Mouse (Mus musculus) retina, embryonic 14.5 days (tissue): ENCODE data around the gene Gria1.

ENCODE experiments used
- DNase-seq: peaks from one replicate; pipeline ENCODE4 v3.0.0-alpha.2; 2015; ENCODE audit warnings: low spot score

The Gria1 gene

DNA sequence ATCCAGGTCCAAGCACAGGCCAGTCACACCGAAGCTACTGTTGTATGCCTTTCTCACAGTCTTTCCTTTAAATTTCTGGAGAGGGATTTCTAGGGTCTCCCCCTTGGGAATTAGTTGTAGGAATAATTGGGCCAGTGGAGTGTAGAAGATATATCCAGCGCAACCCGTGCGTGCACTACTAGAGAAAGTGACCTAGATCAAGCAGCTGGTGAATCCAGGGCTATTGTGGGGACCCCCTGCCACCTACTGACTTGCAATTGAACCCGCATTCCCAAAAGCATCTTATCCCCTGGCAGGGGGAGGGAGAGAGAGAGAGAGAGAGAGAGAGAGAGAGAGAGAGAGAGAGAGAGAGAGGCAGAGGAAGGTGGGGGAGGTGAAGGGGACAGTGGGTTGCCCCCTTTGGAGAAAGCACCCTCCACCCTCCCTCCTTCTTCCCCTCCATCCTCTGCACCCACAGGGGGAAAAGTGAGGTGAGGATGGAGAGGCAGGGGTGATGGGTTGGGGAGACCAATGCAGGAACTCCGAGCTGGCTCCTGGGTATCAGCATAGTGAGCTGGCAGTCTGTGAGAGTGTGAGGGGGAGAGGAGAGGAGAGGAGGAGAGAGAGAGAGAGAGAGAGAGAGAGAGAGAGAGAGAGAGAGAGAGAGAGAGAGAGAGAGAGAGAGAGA is at the start of gene Gria1:
Gene Gria1, plus strand, starts transcription at position 364 of the 667 bp plus-strand sequence.
- peak; percentile 67 for DNase-seq

DNA sequence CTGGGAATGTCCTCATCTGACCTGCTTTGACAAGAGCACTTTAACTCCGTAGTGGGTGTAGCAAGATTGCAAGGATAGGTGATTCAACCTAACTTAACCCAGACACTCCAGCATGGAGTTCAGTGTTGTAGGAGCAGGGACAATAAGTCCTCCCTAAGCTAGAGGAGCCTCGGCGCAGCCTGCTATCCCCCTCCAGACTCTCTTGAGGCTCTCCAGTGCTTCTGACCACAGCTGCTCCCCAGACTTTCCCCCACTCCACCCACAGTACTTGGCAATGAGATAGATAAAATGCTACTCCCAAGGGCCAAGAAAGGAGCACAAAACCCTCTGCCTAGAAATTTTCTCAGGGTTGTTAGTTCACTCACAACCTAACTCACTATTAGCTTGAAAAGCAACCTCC is 49.4 kb upstream of the Gria1 start:
- no peak for DNase-seq

DNA sequence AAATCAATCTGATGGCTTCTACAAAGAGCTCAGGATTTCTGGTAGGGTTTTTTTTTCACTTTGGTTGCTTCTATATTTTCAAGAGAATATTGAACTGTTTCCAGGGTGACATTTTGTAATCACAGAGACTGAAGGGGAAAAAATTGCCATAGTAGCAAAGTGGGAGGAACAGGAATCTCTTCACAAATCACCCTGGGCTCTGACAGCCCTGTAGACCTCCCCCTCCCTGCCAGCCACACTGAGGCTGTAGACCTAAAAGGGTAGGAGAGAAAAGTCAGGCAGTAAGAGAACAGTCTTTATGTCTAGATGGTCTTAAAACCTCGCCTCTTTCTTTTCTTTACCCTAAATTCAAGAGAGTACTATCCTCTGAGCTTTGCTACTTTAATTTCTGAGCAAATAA is 38.4 kb upstream of the Gria1 start:
- DNase-seq = no peak

DNA sequence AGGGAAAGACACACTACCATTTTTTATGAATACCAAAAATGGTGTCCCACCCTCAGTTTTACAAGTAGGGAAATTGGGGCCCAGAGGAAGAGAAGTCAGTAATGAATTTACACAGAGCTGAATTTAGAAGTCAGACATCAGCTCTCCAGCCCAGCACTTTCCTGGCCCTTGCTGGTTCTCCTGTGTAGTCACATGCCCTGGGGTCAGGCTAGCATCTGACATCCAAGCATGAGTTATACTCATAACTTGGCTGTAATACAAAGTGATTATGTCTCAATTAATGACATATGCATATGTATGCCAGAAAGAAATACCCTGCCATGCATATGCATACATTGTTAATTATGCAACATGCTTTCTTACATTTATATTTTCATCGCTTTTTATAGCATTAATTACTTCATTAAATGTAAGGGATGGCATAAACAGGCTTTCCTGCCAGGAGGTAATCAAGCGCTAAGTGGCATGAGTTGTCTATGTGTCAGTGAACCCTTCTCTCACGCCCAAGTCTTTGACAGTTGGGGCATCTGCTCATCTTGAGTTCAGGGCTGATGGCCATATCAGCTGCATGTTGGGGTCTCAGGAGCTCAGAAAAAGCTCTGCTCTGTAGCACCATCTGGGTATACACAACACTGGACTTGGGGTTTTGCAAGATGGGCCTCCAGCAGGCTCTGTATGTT is 26.7 kb upstream of the Gria1 start:
- no peak for DNase-seq

DNA sequence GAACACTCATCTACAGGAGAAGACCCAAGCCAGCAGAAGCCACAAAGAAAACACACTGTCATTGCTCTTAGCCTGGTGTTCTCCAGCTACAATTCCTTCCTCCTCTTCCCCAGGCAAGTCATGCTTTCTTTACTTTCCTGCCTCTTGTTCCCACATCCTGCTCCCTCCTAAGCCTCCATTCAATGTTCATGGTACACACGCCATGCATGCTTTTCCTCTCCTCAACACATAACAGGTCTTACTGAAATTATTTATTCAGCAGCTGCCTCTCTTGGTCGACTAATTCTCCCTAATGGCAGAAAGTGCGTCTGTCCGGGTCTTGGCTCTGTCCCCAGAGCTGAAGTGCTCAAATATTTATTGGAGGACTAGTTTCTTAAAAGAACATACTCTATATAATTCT is 25.7 kb upstream of the Gria1 start:
- DNase-seq = no peak

DNA sequence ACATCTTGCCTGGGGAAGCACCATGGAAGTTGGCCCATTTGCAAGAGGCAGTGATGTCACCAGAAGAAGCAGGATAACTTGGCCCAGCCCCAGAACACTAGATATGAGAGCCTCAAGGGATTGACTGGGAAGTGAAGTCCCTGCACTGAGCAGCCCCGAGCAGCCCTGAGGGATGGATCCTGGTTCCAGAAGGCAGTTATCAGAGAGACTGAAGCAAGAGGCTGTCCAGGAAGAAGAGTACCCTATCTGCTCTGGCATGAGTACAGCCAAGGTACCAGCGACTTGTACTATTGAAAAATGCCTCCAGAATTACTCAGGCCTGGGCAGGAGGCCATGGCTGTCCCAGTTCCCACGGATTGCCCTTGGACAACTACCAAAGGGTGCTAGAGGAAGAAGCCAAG is 11.6 kb upstream of the Gria1 start:
- DNase-seq = no peak

DNA sequence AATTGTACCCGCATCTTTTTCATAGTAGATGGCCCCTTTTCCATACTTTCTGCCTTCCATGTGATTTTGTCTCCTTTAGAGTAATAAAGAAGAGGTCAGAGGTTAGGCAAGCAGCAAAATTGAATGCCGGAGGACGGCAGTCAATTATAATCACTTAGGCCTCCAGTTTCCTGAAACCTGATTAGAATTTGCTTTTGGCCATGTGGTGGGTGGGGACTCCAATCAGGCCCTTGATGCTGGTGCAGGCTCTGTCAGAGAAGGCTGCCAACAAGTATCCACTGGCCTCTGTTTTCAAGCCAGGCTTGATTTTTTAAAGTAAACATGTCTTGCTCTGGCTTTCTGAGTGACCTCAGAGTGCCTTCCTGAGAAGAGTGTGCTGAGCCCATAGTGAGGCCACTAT is 6.6 kb upstream of the Gria1 start:
- DNase-seq = no peak

DNA sequence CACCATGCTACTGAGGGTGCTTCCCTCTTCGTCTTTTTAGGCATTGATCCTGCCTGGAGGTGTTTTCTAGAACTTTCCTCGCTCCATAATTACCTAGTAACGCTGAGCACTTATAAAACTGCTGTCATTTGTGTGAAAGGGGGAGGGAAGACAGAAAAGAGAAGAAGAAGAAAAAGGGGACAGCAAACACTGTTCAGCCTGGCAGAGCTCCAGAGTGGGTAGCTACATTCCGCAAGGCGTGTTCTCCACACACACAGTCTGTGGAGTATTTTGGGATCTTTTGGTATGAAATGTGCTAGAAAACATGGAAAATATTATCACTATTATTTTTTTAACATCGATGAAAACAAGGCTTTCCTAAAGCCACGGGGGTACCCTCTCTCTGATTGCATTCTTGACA is 5.8 kb upstream of the Gria1 start:
- DNase-seq = no peak

DNA sequence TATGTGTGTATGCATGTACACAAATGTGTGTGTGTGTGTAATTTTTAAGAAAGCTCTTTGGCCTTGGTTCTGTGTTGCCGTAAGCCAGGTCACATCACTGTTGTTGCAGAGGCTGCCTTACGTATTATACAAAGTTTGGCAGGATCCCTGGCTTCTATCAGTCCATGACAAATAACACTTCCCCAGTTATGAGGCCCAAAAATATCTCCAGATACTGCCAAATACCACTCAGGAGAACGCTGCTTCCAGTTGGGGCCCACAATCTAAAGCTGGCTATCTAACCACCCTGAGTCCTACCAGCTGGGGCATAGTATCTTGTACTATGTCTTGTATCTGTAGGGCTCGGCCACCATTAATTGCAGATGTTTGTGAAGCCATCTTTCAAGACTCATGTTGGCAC is 3.4 kb upstream of the Gria1 start:
- DNase-seq = no peak

DNA sequence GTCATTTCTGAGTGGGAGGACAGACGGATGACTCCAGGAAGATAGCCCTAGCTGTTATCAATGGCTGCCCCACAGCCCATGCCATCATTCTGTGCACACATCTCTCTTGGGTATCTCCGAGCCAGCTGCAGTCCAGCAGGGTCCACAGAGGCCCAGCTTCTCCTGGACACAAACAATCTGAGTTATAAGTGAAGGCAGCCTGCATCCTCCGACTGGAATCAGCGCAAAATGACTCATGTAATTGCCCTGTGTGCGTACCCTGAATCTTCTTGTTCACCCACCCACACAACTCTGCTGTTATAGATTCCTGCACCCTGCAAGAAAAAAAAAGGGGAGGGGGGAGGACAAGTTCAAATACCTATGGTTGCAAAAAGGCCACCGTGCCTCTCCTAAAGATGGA is 576 bp upstream of the Gria1 start:
- DNase-seq = no peak

DNA sequence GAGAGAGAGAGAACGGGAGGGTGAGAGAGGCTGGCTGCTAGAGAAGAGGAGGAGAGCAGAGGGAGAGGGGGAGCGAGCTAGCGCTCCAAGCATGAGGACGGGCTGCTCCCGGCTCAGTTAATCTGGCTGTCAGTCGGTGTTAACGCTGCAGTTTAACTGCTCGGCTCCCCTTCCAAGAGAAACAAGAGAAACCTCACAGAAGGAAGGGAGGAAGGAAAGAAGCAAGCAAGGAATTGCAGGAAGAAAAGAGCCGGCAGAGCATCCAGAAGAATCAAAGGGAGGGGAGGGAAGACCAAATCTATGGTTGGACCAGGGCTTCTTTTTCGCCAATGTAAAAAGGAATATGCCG is 478 bp downstream of the Gria1 start:
- peak; percentile 62 for DNase-seq

DNA sequence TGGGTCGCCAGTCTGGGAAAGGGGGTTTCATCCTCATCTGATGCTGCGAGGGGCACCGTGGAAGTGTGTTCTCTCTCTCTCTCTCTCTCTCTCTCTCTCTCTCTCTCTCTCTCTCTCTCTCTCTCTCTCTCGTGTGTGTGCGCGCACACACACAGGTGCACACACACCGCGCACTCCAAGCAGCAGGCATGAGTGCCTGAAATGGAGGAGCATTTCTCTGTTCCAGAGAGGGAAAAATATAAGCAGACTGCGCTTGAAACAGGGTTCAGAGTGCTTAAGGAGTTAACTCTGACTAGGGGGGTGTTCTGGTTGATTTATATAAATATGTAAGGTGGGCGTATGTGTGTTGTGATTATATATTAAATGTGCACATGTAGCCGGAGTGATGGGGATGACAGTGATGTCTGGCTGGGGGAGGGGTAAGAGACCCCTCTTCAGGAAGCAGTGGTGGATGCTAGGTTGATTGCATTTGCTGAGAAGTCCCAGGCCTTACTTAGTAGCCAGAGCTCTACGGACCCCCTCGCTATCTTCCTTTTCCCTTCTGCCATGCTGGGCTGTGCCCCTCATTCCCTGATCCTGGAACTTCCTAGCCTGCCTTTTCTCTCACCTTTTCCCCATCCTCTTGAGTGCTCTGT is 1.2 kb downstream of the Gria1 start:
- DNase-seq = no peak

DNA sequence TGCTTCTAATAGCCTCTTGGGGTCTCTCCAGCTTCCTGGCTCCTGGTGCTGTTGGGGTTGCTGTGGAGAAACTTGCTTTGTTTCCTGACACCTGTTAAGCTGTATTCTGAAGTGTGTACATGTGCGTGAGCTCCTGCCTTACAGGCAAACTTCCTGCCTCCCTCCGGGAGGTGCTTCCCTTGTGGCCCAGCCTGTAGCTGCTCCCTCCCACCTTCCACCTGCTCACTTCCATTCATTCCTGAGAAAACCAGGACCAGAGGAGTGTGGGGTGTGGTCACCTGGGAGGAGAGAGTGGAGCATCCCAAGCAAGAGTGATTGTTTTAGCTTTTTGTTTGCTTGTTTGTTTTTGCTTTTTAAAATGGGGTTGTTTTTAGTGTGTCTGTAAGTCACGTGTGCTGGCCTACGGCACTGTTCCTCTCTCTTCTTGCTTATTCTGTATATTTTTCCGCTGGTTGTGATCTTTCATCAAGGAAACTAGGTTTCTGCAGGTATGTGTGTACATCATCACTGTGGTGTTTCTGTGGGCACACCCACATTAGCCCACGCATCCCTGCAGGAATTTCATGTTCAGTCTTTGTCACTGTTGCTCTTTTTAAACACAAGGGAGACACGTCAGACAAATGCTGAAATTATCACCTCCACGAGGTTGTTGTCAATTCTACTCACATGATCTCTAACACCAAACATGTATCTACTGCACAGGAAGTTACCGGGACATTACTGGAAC is 2.4 kb downstream of the Gria1 start:
- no peak for DNase-seq

DNA sequence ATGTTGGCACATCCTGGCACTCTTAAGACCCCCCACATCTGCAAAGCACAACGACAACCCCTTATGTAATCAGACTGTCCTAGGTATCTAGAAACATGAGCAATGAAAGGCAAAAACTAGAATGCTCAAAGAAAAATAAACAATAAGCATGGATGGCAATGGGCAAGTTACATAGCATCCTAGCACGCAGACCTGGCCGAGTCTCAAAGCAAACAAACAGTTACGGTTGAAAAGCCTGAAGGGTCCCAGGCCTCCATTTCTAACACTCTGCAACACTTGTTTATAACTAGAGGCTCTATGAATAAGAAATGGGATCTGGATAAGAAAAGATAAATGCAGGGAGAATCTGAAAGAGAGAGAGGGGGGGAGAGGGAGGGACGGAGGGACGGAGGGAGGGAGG is 3.2 kb downstream of the Gria1 start:
- DNase-seq = no peak

DNA sequence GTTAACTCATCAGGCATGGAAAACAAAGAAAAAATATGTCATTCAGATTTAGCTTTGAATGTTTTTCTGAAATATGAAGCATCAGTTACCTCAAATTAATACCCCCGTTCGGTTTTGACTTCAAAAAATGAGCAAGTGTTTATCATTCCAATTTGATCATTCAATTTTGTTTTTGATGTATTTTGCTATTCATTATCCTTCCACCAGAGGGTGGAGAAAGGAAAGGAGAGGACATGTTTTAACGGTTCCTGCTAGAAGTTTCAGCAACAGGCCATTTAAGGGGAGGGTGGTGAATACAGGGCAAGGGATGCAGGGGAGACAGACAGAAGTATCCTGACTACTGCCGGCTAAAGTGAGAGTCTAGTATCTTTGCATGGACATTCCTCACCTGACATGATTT is 7.3 kb downstream of the Gria1 start:
- no peak for DNase-seq

DNA sequence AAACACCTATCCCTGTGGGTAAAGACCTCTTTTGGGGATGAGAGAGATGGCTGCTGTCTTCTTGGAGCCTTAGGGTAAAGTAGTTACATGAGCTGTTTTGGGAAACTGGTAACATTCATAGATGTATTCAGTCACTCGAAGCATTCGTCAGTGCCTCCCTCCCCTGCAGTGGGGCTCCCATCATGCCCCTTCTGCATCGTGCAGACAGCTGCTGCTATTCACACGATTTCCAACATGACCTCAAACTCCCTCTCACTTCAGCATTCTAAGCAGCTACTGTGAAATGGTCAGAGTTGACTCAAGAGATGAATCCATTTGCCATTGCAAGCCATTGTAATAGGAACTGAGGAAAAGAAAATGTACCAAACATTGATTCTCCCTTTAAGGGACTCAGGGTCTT is 11.2 kb downstream of the Gria1 start:
- no peak for DNase-seq

DNA sequence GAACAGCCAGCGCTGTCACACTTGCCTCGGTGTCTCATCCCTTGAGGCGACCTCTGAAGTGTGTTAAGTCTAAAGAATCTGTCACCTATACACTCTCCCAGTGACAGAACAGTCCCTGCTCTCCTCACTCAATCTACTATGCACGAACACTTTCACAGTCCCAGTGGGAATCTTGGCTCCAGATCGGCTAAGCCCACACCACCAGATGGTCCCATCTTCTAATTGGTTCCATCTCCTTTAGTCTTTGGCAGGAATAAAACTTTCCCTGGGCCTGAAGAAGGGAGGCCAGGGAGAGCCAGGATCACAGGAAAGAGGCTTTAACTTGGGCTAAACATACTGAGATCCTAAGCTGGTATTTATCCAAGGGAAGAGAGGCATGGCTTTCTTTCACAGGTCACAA is 19.3 kb downstream of the Gria1 start:
- DNase-seq = no peak

DNA sequence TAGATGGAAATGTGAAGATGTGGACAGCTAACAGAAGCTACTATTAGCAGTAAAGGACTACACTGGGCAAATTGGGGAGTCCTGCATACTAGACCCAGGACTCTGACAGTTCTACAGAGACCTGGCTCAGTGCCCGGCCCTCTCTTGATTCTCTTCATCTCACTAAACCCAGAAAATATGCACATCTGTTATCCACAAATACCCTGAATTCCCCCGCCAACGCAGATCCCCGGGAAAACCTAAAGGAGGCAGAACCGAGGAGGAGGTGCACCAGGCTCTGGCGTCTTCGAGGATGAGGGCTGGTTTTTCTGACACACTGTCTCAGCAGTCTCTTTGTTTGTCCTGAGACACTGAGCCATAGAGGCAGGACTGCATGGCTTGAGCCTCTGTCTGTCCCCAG is 27.6 kb downstream of the Gria1 start:
- DNase-seq = no peak

DNA sequence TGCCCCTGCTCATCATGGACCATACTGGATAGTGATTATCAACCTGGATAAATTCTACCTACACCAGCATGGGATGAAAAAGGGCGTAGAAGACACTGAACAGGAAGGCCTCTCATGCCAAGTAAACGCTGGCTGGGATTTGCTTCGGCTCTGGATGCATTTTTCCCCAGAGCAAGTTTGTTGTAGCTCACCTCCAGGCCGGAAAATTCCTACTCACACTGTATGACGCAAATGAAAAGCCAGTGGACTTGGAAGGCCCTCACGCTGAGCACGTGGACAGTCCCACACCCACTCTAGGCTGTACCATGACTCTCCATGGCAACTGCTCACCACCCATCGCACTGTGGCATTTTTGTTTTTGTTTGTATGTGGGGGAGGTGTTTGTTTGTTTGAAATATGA is 28.1 kb downstream of the Gria1 start:
- DNase-seq = no peak

DNA sequence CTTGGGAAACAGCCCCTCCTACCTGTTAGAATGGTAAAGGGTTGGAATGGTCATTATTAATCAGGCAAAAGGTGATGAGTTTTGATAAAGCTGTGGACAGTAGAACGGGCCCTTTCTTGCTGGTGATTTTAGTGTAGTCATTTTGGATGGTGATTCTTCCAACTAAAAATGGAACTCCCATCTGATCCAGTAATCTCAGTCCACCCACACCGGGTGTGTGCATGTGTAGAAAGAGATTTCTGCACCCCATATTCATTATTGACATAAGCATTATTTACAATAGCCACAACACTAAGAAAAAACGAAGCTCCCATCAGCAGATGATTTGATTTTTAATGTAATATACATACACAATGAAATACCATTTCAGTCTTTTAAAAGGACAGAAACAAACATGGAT is 30.9 kb downstream of the Gria1 start:
- DNase-seq = no peak

DNA sequence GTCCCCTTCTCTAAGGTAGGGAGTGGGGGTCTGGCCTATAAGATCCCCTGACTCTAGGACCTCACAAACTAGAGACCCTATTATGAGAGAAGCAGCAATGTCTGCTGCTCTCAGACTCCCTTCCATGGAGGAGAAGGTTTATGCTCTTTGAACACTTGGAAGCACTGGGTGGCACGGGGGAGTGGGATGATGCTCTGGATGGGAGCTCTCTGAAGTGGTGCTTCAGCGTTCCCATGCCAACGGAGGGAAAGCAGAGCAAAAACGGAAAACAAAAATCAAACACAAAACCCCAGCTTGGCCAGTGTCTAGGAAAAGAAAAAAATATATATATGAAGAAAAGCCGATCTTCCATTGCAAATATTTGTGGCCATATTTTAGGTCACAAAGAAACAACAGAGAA is 33.0 kb downstream of the Gria1 start:
- DNase-seq = no peak

DNA sequence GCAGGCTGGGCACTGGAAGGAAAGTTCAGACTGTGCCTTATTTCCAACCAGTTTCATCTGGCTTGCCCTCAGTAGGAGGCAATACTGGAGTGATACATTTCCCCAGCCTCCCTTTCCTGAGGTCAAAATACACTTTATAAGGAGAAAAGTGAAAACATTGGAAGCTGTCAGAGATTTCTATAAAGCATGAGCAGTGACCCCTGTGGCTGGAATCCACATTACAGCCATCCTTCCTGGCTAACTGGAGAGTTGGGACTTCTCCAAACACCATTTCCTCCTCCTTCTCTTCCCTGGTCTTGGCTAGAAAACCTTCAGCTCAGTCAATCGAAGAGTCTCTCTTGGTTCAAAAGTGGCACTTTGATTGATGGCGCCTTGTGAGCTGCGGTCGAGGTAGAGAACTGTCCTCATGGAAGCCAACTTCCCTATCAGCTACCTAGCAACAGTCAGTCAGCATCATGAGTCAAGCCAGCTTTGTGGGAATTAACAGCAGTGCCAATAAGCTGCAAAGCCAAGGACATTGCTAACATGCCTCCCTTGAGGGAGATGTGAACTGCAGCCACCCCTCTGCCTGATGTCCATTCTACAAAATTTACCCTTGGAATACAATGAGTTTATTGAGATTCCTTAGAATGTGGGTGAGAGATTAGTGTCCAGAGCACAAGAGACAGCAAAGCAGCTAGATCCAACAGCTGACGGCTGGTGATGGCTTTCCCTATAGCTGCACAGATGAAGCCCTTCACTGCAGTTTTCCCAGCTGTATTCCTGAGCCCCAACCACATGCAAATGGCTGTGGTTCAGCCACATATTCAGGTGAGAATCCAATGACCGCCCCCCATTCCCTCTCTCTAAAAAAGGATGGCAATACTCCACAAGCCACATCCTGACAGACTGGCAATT is 40.7 kb downstream of the Gria1 start:
- no peak for DNase-seq
